Mouse (Mus musculus) MN1 (cell line): ENCODE results near the gene Gna14.

ENCODE experiments used
- DNase-seq: peaks from one replicate; pipeline ENCODE4 v3.0.0-alpha.2; 2016; ENCODE audit warnings: low spot score

Gene Gna14

GRCm38 (mm10) chr19:16435531-16436231, at the start of gene Gna14:
TSS of gene Gna14 (plus strand) at chr19:16435762.
- DNase-seq: no peak

GRCm38 (mm10) chr19:16386514-16386913, 49.0 kb upstream of the Gna14 start:
- peak; percentile 35 for DNase-seq

GRCm38 (mm10) chr19:16390192-16390795, 45.3 kb upstream of the Gna14 start:
- DNase-seq: peak; percentile 10

- no peak for DNase-seq
Observed at GRCm38 (mm10) chr19:16394381-16394780, 41.2 kb upstream of the Gna14 start.

GRCm38 (mm10) chr19:16403101-16403500, 32.5 kb upstream of the Gna14 start:
- no peak for DNase-seq

GRCm38 (mm10) chr19:16407727-16408126, 27.8 kb upstream of the Gna14 start:
- no peak for DNase-seq

GRCm38 (mm10) chr19:16411302-16411701, 24.3 kb upstream of the Gna14 start:
- no peak for DNase-seq

GRCm38 (mm10) chr19:16418086-16418663, 17.4 kb upstream of the Gna14 start:
- no peak for DNase-seq

- DNase-seq: peak; percentile 33
Observed at GRCm38 (mm10) chr19:16425596-16425995, 10.0 kb upstream of the Gna14 start.

- no peak for DNase-seq
Observed at GRCm38 (mm10) chr19:16431368-16431767, 4.2 kb upstream of the Gna14 start.

- DNase-seq: no peak
Observed at GRCm38 (mm10) chr19:16434879-16435278, 683 bp upstream of the Gna14 start.

- DNase-seq: no peak
Observed at GRCm38 (mm10) chr19:16436335-16437169, 990 bp downstream of the Gna14 start.

GRCm38 (mm10) chr19:16437170-16437483, 1.6 kb downstream of the Gna14 start:
- no peak for DNase-seq

- no peak for DNase-seq
Observed at GRCm38 (mm10) chr19:16437906-16438305, 2.3 kb downstream of the Gna14 start.

- DNase-seq: peak; percentile 6
Observed at GRCm38 (mm10) chr19:16439278-16439677, 3.7 kb downstream of the Gna14 start.

GRCm38 (mm10) chr19:16439834-16440233, 4.3 kb downstream of the Gna14 start:
- DNase-seq: no peak

GRCm38 (mm10) chr19:16441329-16441728, 5.8 kb downstream of the Gna14 start:
- DNase-seq: no peak

GRCm38 (mm10) chr19:16443335-16443734, 7.8 kb downstream of the Gna14 start:
- DNase-seq: no peak

- DNase-seq: no peak
Observed at GRCm38 (mm10) chr19:16446612-16447011, 11.1 kb downstream of the Gna14 start.

- peak; percentile 60 for DNase-seq
Observed at GRCm38 (mm10) chr19:16447832-16448621, 12.5 kb downstream of the Gna14 start.

GRCm38 (mm10) chr19:16448796-16449195, 13.2 kb downstream of the Gna14 start:
- no peak for DNase-seq

- no peak for DNase-seq
Observed at GRCm38 (mm10) chr19:16450824-16451223, 15.3 kb downstream of the Gna14 start.
